Mouse (Mus musculus) monocyte, adult 2 months (primary cell): ENCODE data around the gene Csde1.

Source experiments
- DNase-seq, 2 experiments: peaks; one replicate each; pipeline ENCODE4 v3.0.0; 2022; ENCODE audit warnings: low spot score in 2 of 2, low read depth in 1 of 2

Gene Csde1

DNA sequence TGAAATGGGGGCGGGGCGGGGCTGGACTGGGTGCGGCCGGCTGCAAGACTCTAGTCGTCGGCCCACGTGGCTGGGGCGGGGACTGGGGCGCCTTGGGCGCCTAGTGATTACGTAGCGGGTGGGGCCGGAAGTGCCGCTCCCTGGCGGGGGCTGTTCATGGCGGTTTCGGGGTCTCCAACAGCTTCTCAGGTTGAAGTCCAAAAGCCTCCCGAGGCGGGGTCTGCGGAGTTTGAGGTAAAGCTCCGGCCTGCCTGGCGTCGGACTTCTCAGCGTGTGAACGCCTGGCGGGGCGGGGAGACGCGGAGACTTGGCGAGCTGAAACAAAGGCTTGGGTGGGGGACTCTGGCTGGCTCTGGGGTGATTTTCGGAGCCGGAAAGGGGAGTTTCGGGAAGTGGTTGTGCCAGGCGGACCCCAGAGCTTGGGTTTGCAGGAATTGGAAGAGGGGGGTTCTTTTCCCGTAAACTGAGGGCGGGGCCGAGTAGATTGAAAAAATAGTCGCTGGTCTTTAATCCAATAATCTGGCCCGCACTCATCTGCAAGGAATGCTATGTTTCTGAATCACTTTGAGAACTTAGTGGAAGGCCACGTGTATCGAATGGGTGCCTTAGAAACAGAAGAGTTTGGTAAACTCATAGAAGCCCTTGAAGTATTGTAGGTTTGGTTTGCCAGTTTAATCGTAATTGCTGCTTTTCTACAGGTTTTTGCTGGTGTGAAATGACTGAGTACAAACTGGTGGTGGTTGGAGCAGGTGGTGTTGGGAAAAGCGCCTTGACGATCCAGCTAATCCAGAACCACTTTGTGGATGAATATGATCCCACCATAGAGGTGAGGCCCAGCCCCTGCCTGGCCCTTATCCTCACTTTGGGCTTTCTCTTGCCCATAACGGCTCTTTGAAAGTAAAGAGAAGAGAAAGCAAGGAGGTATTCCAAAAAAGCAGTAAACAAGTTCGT lies 38.3 kb downstream of the Csde1 start, which contains the start of gene Nras:
Gene Nras (plus strand): TSS at position 79 of the 951 bp plus-strand sequence.
- peak; percentile 82 to 91 for DNase-seq

DNA sequence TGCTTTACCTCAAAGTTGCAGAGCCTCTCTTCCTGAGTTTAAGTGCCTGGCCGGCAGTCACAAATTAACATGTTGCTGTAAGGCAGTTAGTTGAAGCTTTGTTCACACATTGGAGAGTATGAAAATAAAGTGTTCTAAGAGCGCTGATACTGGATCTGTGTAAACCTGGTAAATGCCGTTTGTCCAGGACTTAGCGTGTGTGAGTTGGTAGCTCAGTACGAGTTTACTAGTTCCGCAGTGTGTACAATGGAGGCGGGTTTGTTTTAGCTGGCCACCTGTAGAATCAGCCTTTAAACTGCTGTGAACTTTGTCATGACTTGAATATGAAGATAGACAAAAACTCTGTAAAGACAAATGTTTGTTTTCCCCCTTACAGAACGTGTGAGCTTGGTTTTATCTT lies 46.7 kb downstream of the Csde1 start:
- no peak for DNase-seq

GRCm38 (mm10) chr3:103068971-103069370 lies 48.7 kb downstream of the Csde1 start:
- DNase-seq: no peak

GRCm38 (mm10) chr3:103073771-103074170 lies 53.5 kb downstream of the Csde1 start, which contains the start of gene Ampd1:
Gene Ampd1 (plus strand): TSS chr3:103074014.
- no peak for DNase-seq

DNA sequence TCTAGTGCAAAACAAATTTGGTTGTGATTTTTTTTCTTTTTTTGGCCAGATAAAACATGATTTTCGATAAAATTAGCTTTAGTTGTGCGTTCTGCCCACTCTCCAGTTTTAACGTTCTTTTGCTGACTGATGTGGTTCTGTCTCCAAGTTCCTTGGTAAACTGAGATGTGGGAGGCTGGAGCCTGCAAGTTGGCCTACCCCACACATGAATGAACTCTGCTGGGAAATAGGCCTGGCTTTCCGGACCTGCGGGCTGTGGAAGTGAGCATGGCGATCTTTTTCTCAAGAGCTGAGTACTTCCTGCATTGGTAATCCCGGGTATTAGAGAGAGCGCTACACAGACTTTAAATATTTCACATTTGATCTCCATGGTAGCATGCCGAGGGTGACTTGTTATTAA lies 55.6 kb downstream of the Csde1 start:
- no peak for DNase-seq

- no peak for DNase-seq
Measured at GRCm38 (mm10) chr3:103076476-103076875, 56.2 kb downstream of the Csde1 start.

DNA sequence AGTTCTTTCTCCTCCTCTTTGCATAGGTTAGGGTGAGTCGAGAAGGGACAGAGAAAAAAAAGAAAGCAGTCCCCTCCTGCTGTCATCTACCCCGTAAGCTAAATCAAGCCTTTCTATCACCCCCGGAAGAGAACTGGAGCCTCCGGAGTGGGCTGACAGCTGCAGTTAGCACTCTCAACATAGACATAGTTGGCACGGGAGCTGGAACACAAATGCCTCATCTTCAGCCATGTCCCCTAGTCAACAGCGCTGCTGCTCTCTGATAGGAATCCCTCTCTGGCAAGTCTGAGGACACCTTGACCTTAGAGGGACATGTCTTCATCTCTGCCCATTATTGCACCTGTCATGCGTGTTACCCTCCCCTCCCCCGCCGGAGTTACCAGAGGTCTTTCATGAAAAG lies 59.1 kb downstream of the Csde1 start:
- no peak for DNase-seq

DNA sequence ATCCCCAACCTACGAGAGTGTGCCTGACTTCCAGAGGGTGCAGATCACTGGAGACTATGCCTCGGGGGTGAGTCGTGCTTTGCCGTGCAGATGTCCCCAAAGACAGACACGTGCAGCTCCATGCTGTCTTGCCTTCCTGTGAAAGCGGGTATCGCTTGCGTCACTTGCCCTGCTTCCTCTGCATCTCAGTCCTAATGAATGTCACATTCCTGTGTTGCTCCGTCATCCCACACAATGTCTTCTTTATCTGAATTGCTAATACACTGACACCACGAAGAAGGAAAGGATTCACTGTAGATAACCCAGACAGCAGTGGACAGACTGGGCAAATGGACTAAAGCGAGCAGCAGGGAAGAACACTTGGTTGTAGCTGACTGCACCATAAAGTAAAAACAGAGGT lies 60.8 kb downstream of the Csde1 start:
- DNase-seq: no peak

- DNase-seq: no peak
Measured at GRCm38 (mm10) chr3:103081861-103082453, 61.7 kb downstream of the Csde1 start.

- DNase-seq: no peak
Measured at GRCm38 (mm10) chr3:103082761-103083160, 62.5 kb downstream of the Csde1 start.

- DNase-seq: no peak
Measured at GRCm38 (mm10) chr3:103085986-103086385, 65.8 kb downstream of the Csde1 start.

DNA sequence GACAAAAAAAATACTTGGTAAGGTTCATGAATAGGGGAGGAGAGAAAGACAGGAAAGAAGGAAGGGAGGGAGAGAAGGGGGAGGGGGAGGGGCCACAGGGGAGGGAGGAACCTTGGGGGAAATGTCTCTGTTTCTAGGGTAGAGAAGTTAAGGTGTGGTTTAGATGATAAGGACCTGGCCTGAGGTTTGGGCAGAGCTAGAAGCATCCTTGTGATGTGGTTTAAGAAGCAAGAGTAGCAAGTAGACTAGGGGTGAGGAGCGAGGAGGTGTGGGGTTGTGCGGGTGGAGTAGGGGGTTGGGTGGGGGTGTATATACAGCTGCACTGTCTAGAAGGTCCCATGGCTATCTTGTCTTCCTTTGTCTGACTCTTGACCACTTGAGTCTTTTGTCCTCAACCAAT lies 71.5 kb downstream of the Csde1 start:
- no peak for DNase-seq

DNA sequence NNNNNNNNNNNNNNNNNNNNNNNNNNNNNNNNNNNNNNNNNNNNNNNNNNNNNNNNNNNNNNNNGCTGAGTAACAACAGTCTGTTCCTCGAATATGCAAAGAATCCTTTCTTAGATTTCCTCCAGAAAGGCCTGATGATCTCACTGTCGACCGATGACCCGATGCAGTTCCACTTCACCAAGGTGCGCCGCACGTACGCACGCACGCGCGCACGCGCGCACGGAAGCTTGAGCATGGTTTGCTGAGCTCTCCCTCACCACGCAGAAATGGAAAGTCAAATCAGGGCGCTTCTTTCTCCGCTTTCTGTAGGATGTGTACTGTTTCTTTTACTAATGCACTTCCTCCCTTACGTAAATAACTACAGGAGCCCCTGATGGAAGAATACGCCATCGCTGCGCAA lies 78.4 kb downstream of the Csde1 start:
- no peak for DNase-seq

DNA sequence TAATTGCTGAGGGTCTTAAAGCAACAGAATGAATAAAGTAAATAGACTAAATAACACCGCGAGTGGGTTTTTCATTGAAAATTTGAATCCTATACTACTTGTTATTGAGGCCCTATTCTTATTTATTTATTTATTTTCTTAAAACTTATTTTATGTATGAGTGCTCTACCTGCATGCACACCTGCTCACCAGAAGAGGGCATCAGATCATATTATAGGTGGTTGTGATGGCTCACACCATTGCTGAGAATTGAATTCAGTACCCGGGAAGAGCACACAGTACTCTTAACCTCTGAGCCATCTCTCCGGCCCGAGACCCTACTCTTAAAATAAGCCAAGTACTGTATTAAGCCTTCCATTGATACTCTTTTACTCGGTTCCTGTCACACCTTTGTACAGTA lies 79.4 kb downstream of the Csde1 start:
- DNase-seq: no peak

DNA sequence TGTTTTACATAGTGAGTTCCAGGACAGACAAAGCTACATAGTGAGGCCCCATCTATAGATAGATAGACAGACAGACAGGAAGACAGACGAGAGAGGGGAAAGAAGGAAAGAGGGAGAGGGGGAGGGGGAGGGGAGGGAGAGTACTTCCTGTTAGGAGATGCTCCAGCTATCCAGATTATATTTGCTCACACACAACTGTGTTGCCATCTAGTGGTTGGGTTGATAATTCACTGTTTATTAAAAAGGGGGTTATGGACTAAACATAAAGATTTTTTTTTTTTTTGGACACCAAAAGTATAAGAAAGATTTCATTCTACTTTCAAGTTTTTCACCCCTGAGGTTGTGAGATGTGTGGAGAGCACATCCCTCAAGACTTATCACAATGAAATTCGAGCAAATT lies 80.5 kb downstream of the Csde1 start:
- no peak for DNase-seq

DNA sequence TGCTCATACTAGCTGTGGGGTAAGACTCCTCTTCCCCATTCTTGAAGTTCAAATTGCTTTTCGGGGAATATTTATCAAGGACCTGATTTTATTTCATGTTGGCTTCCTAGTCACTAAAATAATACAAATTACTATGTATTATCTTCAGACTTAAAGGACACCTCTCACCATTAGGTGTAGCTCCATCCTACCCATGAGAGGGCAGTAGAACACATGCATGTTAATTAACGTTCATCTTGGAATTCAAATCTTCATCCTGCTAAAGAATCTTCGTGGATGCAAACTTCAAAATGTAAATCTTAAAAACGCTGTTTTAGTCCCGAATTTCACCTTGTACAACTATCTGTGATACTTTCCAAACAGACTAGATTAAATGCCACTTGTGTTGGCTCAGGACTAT lies 81.0 kb downstream of the Csde1 start:
- no peak for DNase-seq

DNA sequence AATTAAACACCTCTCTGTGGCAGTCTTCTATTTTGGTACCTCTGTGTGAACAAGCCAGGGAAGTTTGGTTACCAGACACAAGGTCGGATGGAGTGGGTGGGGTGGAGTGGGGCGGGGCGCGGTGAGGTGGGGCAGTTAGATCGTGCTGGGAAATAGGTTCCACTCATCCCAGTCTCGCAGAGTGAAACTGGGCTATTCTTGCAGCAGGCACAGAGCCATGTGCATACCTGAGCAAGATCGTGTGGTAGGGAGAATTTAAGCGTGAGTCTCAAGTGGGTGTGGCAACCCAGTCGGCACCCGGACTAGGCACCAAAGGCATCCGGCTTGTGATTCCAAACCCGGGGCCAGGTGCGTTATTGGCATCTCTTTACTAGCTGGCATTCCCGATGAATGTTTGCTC lies 81.7 kb downstream of the Csde1 start:
- DNase-seq: no peak

GRCm38 (mm10) chr3:103102454-103103390 lies 82.5 kb downstream of the Csde1 start, which contains the start of gene Dennd2c:
Gene Dennd2c (plus strand): TSS chr3:103102604.
- DNase-seq: peak; percentile 71 to 88
